Mouse (Mus musculus): ENCODE data around the gene Khk.

- TF ChIP-seq POLR2A (IDR thresholded peaks at IDR 0.05; ENCODE audit: borderline replicate concordance, low read depth, low read length) = no peak
- TF ChIP-seq CTCF (IDR thresholded peaks at IDR 0.05; ENCODE audit: low read depth, low read length) = no peak
Observed at GRCm38 (mm10) chr5:30915456-30915855, 5.8 kb upstream of the Khk start.
